Mouse (Mus musculus) myocyte (in vitro differentiated cells): ENCODE results near the gene Gpr160. TPM values are rescaled to one million over a fixed set of nuclear protein-coding genes. Genes with fewer than 3 reads are reported as not detected.

ENCODE experiments used
- H3K27me3 ChIP-seq: one replicate; pipeline ENCODE4 v1.6.1; 2011; ENCODE audit not compliant: control insufficient read depth, insufficient read depth, insufficient read length
- H3K36me3 ChIP-seq: one replicate; pipeline ENCODE4 v1.6.1; 2011; ENCODE audit not compliant: control insufficient read depth, insufficient read depth
- H3K4me2 ChIP-seq: one replicate; pipeline ENCODE4 v1.6.1; 2011; ENCODE audit warnings: low read depth, control low read depth
- H3K4me3 ChIP-seq: one replicate; pipeline ENCODE4 v1.5.1; 2011; ENCODE audit warnings: mild to moderate bottlenecking, control low read depth, moderate library complexity
- H3K79me2 ChIP-seq: one replicate; pipeline ENCODE4 v1.6.1; 2011; ENCODE audit not compliant: control insufficient read depth, insufficient read depth
- H3ac ChIP-seq: one replicate; pipeline ENCODE4 v1.6.1; 2011; ENCODE audit not compliant: control insufficient read depth, insufficient read length
- CEBPB ChIP-seq: IDR thresholded peaks from 2 replicates; pipeline ENCODE4 v1.6.1; 2011; ENCODE audit warnings: mild to moderate bottlenecking, moderate library complexity; ENCODE audit not compliant: poor library complexity, insufficient read depth, severe bottlenecking
- MYOG ChIP-seq, 3 experiments: IDR thresholded peaks; one replicate each; pipeline ENCODE4 v1.6.1; 2011; ENCODE audit warnings: control low read depth in 2 of 3, low read depth in 2 of 3, mild to moderate bottlenecking in 2 of 3; ENCODE audit not compliant: insufficient read length in 2 of 3, control insufficient read depth in 1 of 3, insufficient read depth in 1 of 3
- POLR2AphosphoS2 ChIP-seq: IDR thresholded peaks from one replicate; pipeline ENCODE4 v1.6.1; 2011; ENCODE audit warnings: low read depth, control low read depth; ENCODE audit not compliant: insufficient read length
- REST ChIP-seq: IDR thresholded peaks from one replicate; pipeline ENCODE4 v1.6.1; 2011; ENCODE audit warnings: mild to moderate bottlenecking, control low read depth, moderate library complexity; ENCODE audit not compliant: insufficient read depth, insufficient read length
- TCF12 ChIP-seq: IDR thresholded peaks from one replicate; pipeline ENCODE4 v1.6.1; 2011; ENCODE audit warnings: mild to moderate bottlenecking, control low read depth; ENCODE audit not compliant: poor library complexity, insufficient read depth, severe bottlenecking
- USF1 ChIP-seq: IDR thresholded peaks from one replicate; pipeline ENCODE4 v1.6.1; 2011; ENCODE audit warnings: low read depth, mild to moderate bottlenecking, control low read depth, moderate library complexity
- polyA plus RNA-seq: library from polyadenylated mRNA; unstranded; fragments of >200 nt; fragmentation: generic; extraction: Trizol; gene quantifications from one replicate; pipeline ENCODE4 v1.2.1, GENCODE M21; 2012; ENCODE audit warnings: missing spikeins

Gpr160 gene
- polyA plus RNA-seq, 1 experiment, result 0.05 TPM

DNA sequence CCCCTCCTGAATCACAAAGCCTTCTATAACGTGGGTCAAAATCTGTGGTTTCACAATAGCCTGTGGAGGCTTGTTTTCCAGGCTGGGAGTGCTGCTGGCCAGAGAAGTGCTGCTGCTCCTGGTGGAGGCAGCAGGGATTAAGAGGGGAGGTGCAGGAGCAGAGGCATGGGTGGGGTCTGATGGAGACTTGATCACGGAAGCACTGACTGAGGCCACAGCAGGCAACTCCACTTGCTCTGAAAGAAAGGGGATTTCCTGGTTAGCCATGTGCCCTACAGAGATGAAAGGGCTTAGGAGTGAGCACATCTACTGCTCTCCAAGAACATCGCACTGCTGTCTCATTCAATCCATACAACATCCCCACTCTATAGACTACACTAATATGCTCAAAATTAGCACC, 74.1 kb downstream of the Gpr160 start:
- H3K79me2 ChIP-seq, result peaks cover 3% of the 10 kb centered on the region
- no peak overlapping the region for H3ac ChIP-seq
- peaks cover 18% of the 10 kb centered on the region for H3K36me3 ChIP-seq
- H3K4me3 ChIP-seq, result no peak overlapping the region
- H3K27me3 ChIP-seq, result no peaks in the 10 kb centered on the region
- TF ChIP-seq TCF12, result no peak
- no peak overlapping the region for H3K4me2 ChIP-seq

GRCm38 (mm10) chr3:30934384-30934783, 78.6 kb downstream of the Gpr160 start:
- H3K4me3 ChIP-seq, result no peak overlapping the region
- no peak overlapping the region for H3K4me2 ChIP-seq
- H3K79me2 ChIP-seq, result no peaks in the 10 kb centered on the region
- no peak overlapping the region for H3ac ChIP-seq
- H3K36me3 ChIP-seq, result peaks cover 18% of the 10 kb centered on the region
- H3K27me3 ChIP-seq, result no peaks in the 10 kb centered on the region
- TF ChIP-seq MYOG (IDR thresholded peaks at IDR 0.05; ENCODE audit: control insufficient read depth in 1 of 3, insufficient read depth in 1 of 3, insufficient read length in 2 of 3, low read depth in 2 of 3), result no peak
- TF ChIP-seq REST, result no peak
- no peak for TF ChIP-seq CEBPB
- TF ChIP-seq USF1, result no peak
- TF ChIP-seq POLR2AphosphoS2, result no peak

Other genes starting within 250 kb of the Gpr160 start
- not detected for gene Lrriq4, start 211.4 kb upstream of the Gpr160 start, polyA plus RNA-seq
- gene Lrrc34, start 208.1 kb upstream of the Gpr160 start, polyA plus RNA-seq, result not detected
- not detected for gene Lrrc31, start 156.1 kb upstream of the Gpr160 start, polyA plus RNA-seq
- not detected for gene Samd7, start 109.7 kb upstream of the Gpr160 start, polyA plus RNA-seq
- gene Sec62, start 63.1 kb upstream of the Gpr160 start, polyA plus RNA-seq, result 19.5 TPM
- gene Phc3, start 113.5 kb downstream of the Gpr160 start, polyA plus RNA-seq, result 4.8 TPM
- gene Prkci, start 139.8 kb downstream of the Gpr160 start, polyA plus RNA-seq, result 10.8 TPM
- gene Skil, start 239.1 kb downstream of the Gpr160 start, polyA plus RNA-seq, result 11.2 TPM